Mouse (Mus musculus) G1E-ER4 (cell line): ENCODE data around the gene Reln. TPM values are rescaled to one million over a fixed set of nuclear protein-coding genes. Genes with fewer than 3 reads are reported as not detected.

Experiments used
- GATA1 ChIP-seq: IDR thresholded peaks from one replicate; pipeline ENCODE4 v1.8.0; 2012; ENCODE audit warnings: low read length, inconsistent platforms
- polyA plus RNA-seq: library from polyadenylated mRNA; stranded (reverse); fragments of >175 nt; gene quantifications from 2 replicates; pipeline ENCODE4 v1.2.3, GENCODE M21; 2012

Gene Reln
- polyA plus RNA-seq: 0.05 TPM in 1 of 2 replicates, not detected in the other

GRCm38 (mm10) chr5:22344556-22344975, at the start of gene Reln:
Gene Reln (minus strand): TSS chr5:22344702.
- TF ChIP-seq GATA1: no peak

GRCm38 (mm10) chr5:22388502-22388901, 44.0 kb upstream of the Reln start:
- no peak for TF ChIP-seq GATA1

- TF ChIP-seq GATA1: no peak
Measured at GRCm38 (mm10) chr5:22360510-22360909, 16.0 kb upstream of the Reln start.

- TF ChIP-seq GATA1: peak; percentile 93
Measured at GRCm38 (mm10) chr5:22348412-22348811, 3.9 kb upstream of the Reln start.

- TF ChIP-seq GATA1: no peak
Measured at GRCm38 (mm10) chr5:22347732-22348131, 3.2 kb upstream of the Reln start.

- TF ChIP-seq GATA1: no peak
Measured at GRCm38 (mm10) chr5:22345894-22346635, 1.6 kb upstream of the Reln start.

- TF ChIP-seq GATA1: no peak
Measured at GRCm38 (mm10) chr5:22344976-22345651, 612 bp upstream of the Reln start.

- no peak for TF ChIP-seq GATA1
Measured at GRCm38 (mm10) chr5:22343843-22344555, 503 bp downstream of the Reln start.

- no peak for TF ChIP-seq GATA1
Measured at GRCm38 (mm10) chr5:22343536-22343842, 1.0 kb downstream of the Reln start.

- TF ChIP-seq GATA1: no peak
Measured at GRCm38 (mm10) chr5:22342461-22342860, 2.0 kb downstream of the Reln start.

GRCm38 (mm10) chr5:22340991-22341390, 3.5 kb downstream of the Reln start:
- TF ChIP-seq GATA1: no peak

GRCm38 (mm10) chr5:22335408-22335807, 9.1 kb downstream of the Reln start:
- TF ChIP-seq GATA1: no peak

GRCm38 (mm10) chr5:22330802-22331201, 13.7 kb downstream of the Reln start:
- no peak for TF ChIP-seq GATA1

- no peak for TF ChIP-seq GATA1
Measured at GRCm38 (mm10) chr5:22328431-22329359, 15.8 kb downstream of the Reln start.

- TF ChIP-seq GATA1: no peak
Measured at GRCm38 (mm10) chr5:22327170-22327569, 17.3 kb downstream of the Reln start.
